Mouse (Mus musculus) thymus, postnatal 0 days (tissue): Measurements from ENCODE around the gene Adgrb3. TPM values are rescaled to one million over a fixed set of nuclear protein-coding genes. Genes with fewer than 3 reads are reported as not detected.
"Not testable (repeated sequence)": the region's sequence is repeated elsewhere in the genome, so short reads cannot be mapped to it uniquely, and the experiment has no call there.

Experiments
- DNase-seq: peaks from one replicate; pipeline ENCODE4 v3.0.0-alpha.2; 2015; ENCODE audit warnings: low spot score
- polyA plus RNA-seq: library from polyadenylated mRNA; unstranded; fragments of >200 nt; fragmentation: Nextera tagmentation; extraction: Ambion mirVana; gene quantifications from 2 replicates; pipeline ENCODE4 v1.2.1, GENCODE M21; 2015

The Adgrb3 gene
- polyA plus RNA-seq, 1 experiment from 2014 or later, result 0.10 TPM

DNA sequence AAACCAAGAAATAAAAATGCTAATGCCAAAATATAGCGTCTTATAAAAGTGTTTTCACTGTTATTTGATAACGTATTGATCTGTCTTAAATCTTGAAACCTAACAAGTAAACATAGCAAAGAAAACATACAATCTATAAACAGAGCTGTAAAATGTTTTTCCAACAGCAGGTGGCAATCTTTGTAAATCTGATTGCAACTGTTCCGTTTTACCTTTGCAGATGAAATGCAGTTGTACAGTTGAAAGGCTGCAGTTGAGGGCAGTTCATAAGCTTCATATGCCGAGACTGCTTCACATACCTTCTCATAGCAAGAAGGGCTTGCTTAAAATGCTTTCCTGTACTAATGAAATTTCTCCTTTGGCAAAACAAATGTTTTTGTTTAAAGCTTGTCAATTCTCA lies 302.5 kb downstream of the Adgrb3 start:
- no peak for DNase-seq

DNA sequence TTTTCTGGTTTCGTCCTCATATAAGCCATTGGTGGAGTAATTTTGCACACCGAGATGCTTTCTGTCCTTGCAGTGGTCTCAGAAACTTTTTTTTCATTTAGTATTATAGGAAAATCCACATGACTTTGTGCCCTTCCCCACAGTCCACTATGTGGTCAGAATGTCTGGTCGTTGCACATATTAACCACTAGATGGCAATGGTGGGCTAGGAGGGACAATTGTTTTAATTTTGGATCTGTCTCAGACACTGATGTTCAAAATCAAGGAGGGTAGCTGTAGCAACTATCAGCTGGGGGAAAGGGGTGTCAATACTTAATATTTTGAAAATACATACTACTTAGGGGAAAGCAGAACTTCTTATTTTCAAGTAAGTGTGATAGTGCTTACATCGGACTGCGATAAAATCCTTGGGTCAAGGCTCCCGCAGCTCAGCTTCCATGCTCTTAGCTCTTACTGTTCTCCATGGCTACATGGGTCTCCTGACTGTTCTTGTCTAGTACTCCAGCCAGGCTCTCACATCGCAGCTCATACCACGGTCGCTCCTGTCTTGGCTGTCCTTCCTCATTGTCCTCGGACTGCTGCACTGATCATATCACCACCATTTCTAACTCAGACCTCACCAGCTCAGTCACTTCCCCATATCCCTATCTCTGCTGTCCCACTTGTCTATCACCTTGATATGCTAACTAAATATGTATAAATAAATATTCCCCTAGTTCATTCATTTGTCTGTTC lies 319.0 kb downstream of the Adgrb3 start:
- DNase-seq, result no peak

GRCm38 (mm10) chr1:25504313-25504712 lies 325.2 kb downstream of the Adgrb3 start:
- DNase-seq, result no peak

GRCm38 (mm10) chr1:25503524-25503923 lies 326.0 kb downstream of the Adgrb3 start:
- no peak for DNase-seq

DNA sequence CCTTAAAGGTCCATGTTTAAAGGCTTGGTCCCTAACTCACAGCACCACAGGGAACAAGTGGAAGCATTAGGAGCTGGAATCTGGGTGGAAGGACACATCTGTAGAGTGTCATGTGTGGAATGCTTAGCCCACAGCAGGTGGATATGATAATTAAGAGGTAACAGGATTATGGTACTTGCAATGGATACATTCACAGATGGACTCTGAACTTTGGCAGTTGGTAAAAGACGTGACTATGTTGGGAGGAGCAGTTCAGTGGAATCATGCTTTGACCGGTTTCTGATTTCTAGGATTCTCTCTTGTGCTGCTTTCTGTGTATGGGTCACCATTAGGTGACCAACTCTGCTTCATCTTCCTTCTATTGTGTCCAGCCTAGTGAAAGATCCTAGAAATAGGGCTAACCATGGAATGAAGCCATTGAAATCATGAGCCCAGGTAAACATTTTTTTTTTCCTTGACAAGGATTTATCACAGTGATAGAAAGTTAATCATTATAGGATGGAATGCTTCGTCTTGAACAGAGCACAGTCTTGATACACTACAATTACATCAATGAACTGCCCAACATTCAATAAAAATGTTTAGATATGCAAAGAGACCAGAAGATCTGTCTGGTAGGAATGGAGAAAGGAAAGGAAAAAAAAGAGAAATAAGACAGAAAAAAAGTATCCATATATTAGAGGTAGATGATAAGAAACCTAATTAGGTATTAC lies 334.1 kb downstream of the Adgrb3 start:
- no peak for DNase-seq

DNA sequence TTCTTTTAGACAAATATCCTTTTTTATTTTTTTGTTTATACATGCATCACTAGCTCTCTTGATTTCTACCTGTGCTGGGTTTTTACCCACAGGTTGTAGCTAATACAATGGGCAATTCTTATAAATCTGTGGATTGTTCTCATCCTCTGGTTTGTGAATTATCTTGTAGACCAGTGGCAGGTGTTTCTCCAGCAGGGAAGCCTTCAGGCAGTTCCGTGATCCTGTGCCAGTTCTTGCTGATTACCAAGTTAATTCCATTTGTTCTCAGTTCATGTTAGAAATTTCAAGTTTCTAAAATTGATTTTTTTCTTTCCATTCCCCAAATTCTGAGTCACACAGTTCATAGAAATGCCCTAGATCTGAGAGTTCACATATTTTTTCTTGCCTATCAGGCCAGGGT lies 338.0 kb downstream of the Adgrb3 start:
- DNase-seq, result no peak

DNA sequence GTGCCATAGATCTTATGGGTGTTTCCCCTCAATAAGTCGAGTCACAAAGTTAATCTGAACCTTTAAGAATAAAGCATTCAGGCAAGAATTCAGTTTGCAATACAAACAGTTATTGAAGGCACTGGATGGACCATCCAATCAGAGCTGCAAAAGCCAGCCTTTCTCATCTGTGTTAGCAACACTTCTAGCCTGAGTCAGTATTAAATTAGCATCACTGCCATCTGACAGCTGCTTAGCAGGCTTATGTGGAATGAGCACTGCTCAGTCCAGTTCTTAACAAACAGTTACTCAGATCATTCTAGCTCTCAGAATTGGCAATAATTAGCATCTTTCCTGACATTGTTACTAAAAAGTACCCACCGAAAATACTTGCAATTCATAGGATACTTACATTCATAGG lies 339.3 kb downstream of the Adgrb3 start:
- no peak for DNase-seq

DNA sequence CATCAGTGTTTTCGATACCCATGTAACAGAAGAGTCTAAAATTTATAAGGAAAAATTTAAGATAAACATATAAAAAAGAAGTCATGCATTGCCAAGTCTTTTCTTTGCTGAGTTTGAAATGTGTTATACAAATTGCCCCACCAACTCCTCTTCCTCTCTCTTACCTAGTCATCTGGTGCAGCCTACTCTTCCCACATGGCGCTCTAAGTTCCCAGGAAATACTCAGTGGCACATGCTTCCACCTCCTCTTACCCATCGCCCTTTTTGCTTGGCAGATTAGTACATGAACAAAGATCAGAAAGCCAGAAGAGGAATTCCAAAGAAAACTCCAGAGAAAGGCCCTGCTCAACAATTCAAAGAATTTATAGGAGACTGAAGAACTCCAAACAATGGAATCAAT lies 353.8 kb downstream of the Adgrb3 start:
- DNase-seq, result no peak

DNA sequence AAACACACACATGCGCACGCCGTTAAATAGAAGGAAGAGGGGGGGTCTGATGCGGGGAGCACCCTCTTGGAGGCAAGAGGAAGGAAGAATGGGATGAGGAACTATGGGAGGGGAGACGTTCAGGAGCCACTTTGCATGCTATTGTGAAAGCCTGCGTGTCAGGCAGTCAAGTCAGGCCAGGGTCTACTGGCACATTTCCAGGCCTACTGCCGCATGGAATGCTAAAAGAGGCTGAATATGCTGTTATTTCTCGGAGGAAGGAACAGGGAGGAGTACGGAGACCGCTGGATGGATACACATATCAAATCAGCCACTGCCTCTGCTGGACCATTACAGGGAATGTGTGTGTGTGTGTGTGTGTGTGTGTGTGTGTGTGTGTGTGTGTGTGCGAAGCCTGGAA lies 355.0 kb downstream of the Adgrb3 start:
- DNase-seq, result no peak

DNA sequence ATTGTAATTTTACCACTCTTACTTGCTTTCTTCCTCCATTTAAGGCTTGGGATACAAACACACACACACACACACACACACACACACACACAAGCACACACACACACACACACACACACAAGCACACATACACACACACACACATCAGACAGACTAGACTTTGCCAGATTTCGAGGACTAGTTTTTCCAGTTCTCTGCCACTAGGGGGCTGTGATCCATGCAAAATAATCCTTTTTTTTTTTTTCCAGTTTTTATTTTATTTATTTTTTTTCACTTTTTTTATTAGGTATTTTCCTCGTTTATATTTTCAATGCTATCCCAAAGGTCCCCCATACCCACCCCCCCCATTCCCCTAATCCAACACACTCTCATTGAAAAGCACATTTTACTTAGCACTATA lies 357.9 kb downstream of the Adgrb3 start:
- DNase-seq, result not testable (repeated sequence)

GRCm38 (mm10) chr1:25462612-25463011 lies 366.9 kb downstream of the Adgrb3 start:
- no peak for DNase-seq

DNA sequence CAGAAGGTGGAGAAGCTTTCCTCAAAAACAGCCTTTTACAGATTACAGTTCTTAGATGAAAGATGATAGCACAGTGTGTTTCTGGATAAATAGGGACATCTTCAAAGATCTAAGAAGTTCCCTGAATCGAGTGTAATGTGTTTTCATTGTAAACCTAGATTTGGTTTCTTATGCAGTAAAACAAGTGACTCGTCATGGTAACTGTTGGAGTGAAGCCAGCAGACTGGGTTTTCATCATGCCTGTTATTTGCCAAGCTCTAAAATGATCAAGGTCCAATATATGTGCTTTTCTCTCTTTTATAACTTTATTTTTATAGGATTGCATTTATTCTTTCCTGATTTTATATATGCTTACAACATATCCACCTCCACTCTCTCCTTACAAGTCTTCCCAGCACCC lies 394.0 kb downstream of the Adgrb3 start:
- no peak for DNase-seq

- DNase-seq, result no peak
Observed at GRCm38 (mm10) chr1:25430219-25430862, 399.2 kb downstream of the Adgrb3 start.

DNA sequence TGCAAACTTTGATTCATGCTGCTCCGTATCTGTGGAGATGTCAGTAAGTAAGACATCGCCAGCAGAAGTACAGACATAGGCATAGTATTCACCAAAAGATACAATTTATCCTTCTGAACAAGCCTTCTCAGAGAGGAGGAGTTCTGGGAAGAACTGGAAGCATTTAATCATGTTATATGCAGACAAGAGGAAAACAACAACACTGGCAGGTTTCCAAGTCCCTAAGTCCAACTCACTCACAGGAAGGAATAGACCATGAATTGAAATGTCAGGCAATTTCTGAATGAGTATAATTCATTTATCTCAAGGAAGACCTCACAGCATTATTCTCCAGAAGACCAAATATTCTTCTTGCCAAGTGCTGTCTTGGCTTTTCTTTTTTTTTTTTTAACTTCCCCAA lies 408.8 kb downstream of the Adgrb3 start:
- no peak for DNase-seq

GRCm38 (mm10) chr1:25419378-25419777 lies 410.1 kb downstream of the Adgrb3 start:
- no peak for DNase-seq

GRCm38 (mm10) chr1:25415084-25415483 lies 414.4 kb downstream of the Adgrb3 start:
- DNase-seq, result no peak

GRCm38 (mm10) chr1:25364186-25364585 lies 465.3 kb downstream of the Adgrb3 start:
- no peak for DNase-seq

- DNase-seq, result no peak
Observed at GRCm38 (mm10) chr1:25358554-25358953, 471.0 kb downstream of the Adgrb3 start.

DNA sequence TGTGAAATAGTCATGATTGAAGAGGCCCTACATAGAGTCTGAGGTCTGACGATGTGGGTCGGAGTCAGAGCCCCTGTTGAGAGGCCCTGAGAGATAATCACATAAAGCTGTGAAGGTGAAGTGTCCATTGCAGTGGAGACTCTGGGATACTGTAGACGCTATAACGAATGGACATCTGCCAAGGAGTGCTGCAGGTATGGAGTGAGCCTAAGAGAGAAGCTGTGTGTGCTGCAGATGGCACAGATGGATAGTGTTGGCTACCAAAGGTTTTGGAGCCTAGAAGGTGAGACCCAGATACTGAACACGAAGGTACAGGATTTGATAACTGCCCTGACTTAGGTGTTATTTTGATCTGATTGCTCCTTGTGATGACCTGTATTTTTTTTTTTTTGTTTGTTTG lies 474.0 kb downstream of the Adgrb3 start:
- DNase-seq, result no peak

GRCm38 (mm10) chr1:25344876-25345275 lies 484.6 kb downstream of the Adgrb3 start:
- no peak for DNase-seq

DNA sequence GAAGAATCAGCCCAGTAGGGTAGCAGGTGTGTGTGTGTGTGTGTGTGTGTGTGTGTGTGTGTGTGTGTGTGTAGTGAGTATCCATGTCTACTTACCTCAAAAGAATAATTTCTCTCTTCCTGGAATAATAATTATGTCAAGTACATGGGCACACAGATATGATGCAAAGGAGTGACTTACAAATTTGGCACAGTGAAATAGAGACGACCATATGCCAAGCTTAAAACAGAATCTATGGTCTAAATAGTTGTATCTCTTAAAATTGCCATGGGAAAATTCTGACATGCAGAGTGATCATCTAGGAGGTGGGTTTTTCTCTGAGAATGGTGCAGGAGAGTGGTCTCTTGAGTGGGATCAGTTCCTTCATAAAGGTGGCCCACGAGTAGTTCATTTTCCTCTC lies 504.1 kb downstream of the Adgrb3 start:
- no peak for DNase-seq

GRCm38 (mm10) chr1:25317142-25317541 lies 512.4 kb downstream of the Adgrb3 start:
- no peak for DNase-seq

DNA sequence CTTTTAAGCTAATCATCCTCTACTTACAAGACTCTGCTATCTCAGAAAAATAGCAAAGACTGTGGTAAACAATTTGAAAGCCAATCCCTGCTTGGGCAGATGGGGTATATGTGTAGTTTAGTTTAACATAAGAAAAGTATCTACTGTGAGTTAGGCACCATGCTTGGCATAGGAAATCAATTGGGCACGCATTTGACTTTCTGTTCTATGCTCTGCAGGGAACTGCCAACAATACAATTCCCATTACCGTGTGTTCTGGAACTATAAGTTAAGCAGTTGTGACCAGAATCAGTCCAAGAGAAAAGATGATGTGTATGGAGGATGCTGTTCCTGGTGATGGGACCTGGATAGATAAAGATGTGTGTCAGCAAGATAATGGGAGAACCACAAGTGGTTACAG lies 517.2 kb downstream of the Adgrb3 start:
- no peak for DNase-seq
